Mouse (Mus musculus): ENCODE measurements at regions not wholly inside any gene's neighbourhood (a gene's known extent, or its start where the extent isn't known, plus 50 kb on each side); places are given as distances from the start of the nearest gene placed in this dataset.
"Not testable (repeated sequence)": the region's sequence is repeated elsewhere in the genome, so short reads cannot be mapped to it uniquely, and the experiment has no call there.

GRCm38 (mm10) chr14:52726680-52727079 lies 231.1 kb upstream of the Olfr1507 start:
- not testable (repeated sequence) for DNase-seq (ENCODE audit: low spot score in 2 of 2)

GRCm38 (mm10) chr14:52724988-52725387 lies 229.4 kb upstream of the Olfr1507 start:
- DNase-seq (ENCODE audit: low spot score in 2 of 2): not testable (repeated sequence)

- no peak for DNase-seq (ENCODE audit: low spot score in 2 of 2)
Observed at GRCm38 (mm10) chr14:52720640-52721039, 225.1 kb upstream of the Olfr1507 start.

- not testable (repeated sequence) for DNase-seq (ENCODE audit: low spot score in 2 of 2)
Observed at GRCm38 (mm10) chr14:52700851-52701250, 205.3 kb upstream of the Olfr1507 start.

GRCm38 (mm10) chr14:52683636-52684035 lies 188.1 kb upstream of the Olfr1507 start:
- DNase-seq (ENCODE audit: low spot score in 2 of 2): not testable (repeated sequence)

- no peak for DNase-seq (ENCODE audit: low spot score in 2 of 2)
Observed at GRCm38 (mm10) chr14:52654355-52654754, 158.8 kb upstream of the Olfr1507 start.

- DNase-seq (ENCODE audit: low spot score in 2 of 2): no peak
Observed at GRCm38 (mm10) chr14:52638179-52638578, 142.6 kb upstream of the Olfr1507 start.

- DNase-seq (ENCODE audit: low spot score in 2 of 2): no peak
Observed at GRCm38 (mm10) chr14:52622184-52622583, 126.6 kb upstream of the Olfr1507 start.

GRCm38 (mm10) chr14:52580319-52580718 lies 84.8 kb upstream of the Olfr1507 start:
- no peak for DNase-seq (ENCODE audit: low spot score in 2 of 2)

GRCm38 (mm10) chr14:52566920-52567319 lies 71.4 kb upstream of the Olfr1507 start:
- DNase-seq (ENCODE audit: low spot score in 2 of 2): no peak

GRCm38 (mm10) chr14:52565606-52566005 lies 70.1 kb upstream of the Olfr1507 start:
- DNase-seq (ENCODE audit: low spot score in 2 of 2): no peak

- DNase-seq (ENCODE audit: low spot score in 2 of 2): not testable (repeated sequence)
Observed at GRCm38 (mm10) chr14:52556340-52556739, 60.8 kb upstream of the Olfr1507 start.

- DNase-seq (ENCODE audit: low spot score in 2 of 2): no peak
Observed at GRCm38 (mm10) chr14:52553399-52553798, 57.9 kb upstream of the Olfr1507 start.

GRCm38 (mm10) chr14:52547933-52548332 lies 52.4 kb upstream of the Olfr1507 start:
- no peak for DNase-seq (ENCODE audit: low spot score in 2 of 2)

Measured in adrenal gland, postnatal 4 days (tissue).